Mouse (Mus musculus) liver, adult 2 months (tissue): ENCODE data around the gene Unc45a. TPM values are rescaled to one million over a fixed set of nuclear protein-coding genes. Genes with fewer than 3 reads are reported as not detected.
A peak's percentile ranks its signal among the peaks of the same experiment; 100 is the strongest.

Source experiments
- DNase-seq: peaks from one replicate; pipeline ENCODE4 v3.0.0-alpha.2; 2011; ENCODE audit warnings: low read depth, low spot score; ENCODE audit errors: extremely low read depth
- H3K27ac ChIP-seq: fragments of 200-500 bp; replicated peaks from 2 replicates; pipeline ENCODE4 v1.5.1; 2012; ENCODE audit warnings: low read depth, mild to moderate bottlenecking, control low read depth, inconsistent platforms, low read length; ENCODE audit not compliant: insufficient read depth
- H3K27me3 ChIP-seq: fragments of 200-500 bp; 2 replicates; pipeline ENCODE4 v1.6.1; 2012; ENCODE audit warnings: mild to moderate bottlenecking, moderate library complexity, low read length, inconsistent platforms; ENCODE audit not compliant: control insufficient read depth, insufficient read depth
- H3K36me3 ChIP-seq: fragments of 200-500 bp; 2 replicates; pipeline ENCODE4 v1.6.1; 2012; ENCODE audit warnings: low read length, inconsistent platforms; ENCODE audit not compliant: control insufficient read depth, insufficient read depth
- H3K4me1 ChIP-seq: fragments of 200-500 bp; 2 replicates; pipeline ENCODE4 v1.6.1; 2011; ENCODE audit warnings: low read length; ENCODE audit not compliant: control insufficient read depth, insufficient read depth
- H3K4me3 ChIP-seq: fragments of 200-500 bp; 2 replicates; pipeline ENCODE4 v1.5.1; 2011; ENCODE audit warnings: low read depth, mild to moderate bottlenecking, control low read depth, low read length, moderate library complexity; ENCODE audit not compliant: insufficient read depth
- H3K79me2 ChIP-seq: fragments of 200-500 bp; 2 replicates; pipeline ENCODE4 v1.6.1; 2012; ENCODE audit warnings: inconsistent platforms, mild to moderate bottlenecking, low read length, moderate library complexity; ENCODE audit not compliant: control insufficient read depth, insufficient read depth
- H3K9ac ChIP-seq: fragments of 200-500 bp; 2 replicates; pipeline ENCODE4 v1.6.1; 2012; ENCODE audit warnings: low read depth, mild to moderate bottlenecking, control low read depth, inconsistent platforms, low read length
- CTCF ChIP-seq: fragments of 200-500 bp; IDR thresholded peaks from 2 replicates; pipeline ENCODE4 v1.5.1; 2011; ENCODE audit warnings: low read depth, low read length, control low read depth
- POLR2A ChIP-seq: fragments of 200-500 bp; IDR thresholded peaks from 2 replicates; pipeline ENCODE4 v1.6.1; 2011; ENCODE audit warnings: low read length, control low read depth; ENCODE audit not compliant: insufficient read depth; ENCODE audit errors: extremely low read depth
- WGBS: fragments of 180-500 bp; shearing (Covaris S2); methylation state at CpG from one replicate; pipeline ENCODE4 v1.1.7; 2018; 5-methylcytosine and 5-hydroxymethylcytosine counted together
- polyA plus RNA-seq: library from polyadenylated mRNA; depleted of rRNA; stranded (reverse); fragments of >200 nt; gene quantifications from 2 replicates; pipeline ENCODE4 v1.2.3, GENCODE M21; 2012
- total RNA-seq: library from RNA; depleted of rRNA; stranded (reverse); fragments of >200 nt; gene quantifications from 2 replicates; pipeline ENCODE4 v1.2.3, GENCODE M21; 2014

Unc45a gene
- total and polyA plus RNA-seq, 2 experiments, result 8.6 to 21.5 TPM

DNA sequence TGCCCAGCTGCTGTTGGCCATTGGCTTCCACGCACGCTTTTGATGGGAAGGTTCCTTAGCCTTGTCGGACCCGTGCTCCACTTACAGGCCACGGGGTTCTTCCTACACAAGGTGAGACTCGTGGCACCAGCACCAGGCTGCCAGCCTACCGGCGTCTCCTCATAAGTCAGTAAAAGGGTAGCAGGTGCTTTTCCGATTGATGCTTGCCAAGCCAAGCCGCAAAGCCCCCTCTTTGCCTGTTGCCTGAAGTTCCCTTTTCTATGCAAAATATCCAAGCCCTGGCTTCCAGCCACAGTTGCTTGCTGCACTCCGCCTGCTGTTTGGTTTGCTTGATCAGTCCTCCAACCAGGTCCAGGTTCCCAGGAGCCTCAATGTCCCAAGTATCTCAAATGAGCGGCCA lies 33.0 kb upstream of the Unc45a start:
- no peak for DNase-seq
- H3K79me2 ChIP-seq, result no peaks in the 10 kb centered on the region
- H3K36me3 ChIP-seq, result no peaks in the 10 kb centered on the region; the same call in 1 of the 2 replicates
- no peak overlapping the region for H3K9ac ChIP-seq
- no peak overlapping the region for H3K27ac ChIP-seq
- no peaks in the 10 kb centered on the region for H3K27me3 ChIP-seq
- no peak overlapping the region for H3K4me3 ChIP-seq
- TF ChIP-seq POLR2A (no peak), CTCF (no peak)
- WGBS, result 92% methylated on average over 12 of the region's 12 CpGs
- H3K4me1 ChIP-seq, result peaks cover 6% of the 10 kb centered on the region

DNA sequence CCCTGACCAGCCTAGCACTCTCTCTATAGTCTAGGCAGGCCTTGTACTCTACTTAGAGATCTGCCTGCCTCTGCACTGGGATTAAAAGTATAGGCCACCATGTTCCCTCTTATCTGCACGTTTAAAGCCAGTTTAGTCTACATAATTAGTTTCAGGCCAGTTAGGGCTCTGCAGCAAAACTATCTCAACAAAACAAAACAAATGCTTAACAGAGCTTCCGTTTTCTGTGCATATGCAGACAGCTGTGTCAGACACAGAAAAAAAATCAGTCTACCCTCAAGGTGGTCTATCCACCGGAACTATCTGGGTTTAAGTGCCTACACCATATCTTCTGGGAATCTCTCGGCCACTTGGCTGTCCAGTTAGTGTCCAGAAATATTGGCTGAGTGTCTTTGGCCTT lies 32.5 kb upstream of the Unc45a start:
- 81% methylated on average over 4 of the region's 4 CpGs for WGBS
- no peaks in the 10 kb centered on the region for H3K27me3 ChIP-seq
- H3K79me2 ChIP-seq, result no peaks in the 10 kb centered on the region
- H3K4me1 ChIP-seq, result peaks cover 6% of the 10 kb centered on the region
- no peak overlapping the region for H3K27ac ChIP-seq
- TF ChIP-seq CTCF, result no peak
- TF ChIP-seq POLR2A, result no peak
- no peak overlapping the region for H3K9ac ChIP-seq
- no peaks in the 10 kb centered on the region for H3K36me3 ChIP-seq
- H3K4me3 ChIP-seq, result no peak overlapping the region
- DNase-seq, result no peak

DNA sequence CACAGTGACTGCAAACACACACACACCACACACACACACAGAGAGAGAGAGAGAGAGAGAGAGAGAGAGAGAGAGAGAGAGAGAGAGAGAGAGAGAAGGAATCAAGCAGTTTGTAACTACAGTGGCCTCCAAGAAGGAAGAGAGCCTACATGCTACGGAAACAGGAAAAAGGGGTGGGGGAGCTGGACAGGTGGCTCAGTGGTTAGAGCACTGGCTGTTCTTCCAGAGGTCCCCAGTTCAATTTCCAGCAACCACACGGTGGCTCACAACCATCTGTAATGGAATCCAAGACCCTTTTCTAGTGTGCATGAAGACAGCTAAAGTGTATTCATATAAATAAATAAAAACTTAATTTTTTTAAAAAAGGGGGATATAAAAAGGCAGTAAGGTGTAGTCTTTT lies 31.9 kb upstream of the Unc45a start:
- Histone ChIP-seq H3K4me1 (peaks cover 6% of the 10 kb centered on the region), H3K36me3 (no peaks in the 10 kb centered on the region), H3K27me3 (no peaks in the 10 kb centered on the region), H3K4me3 (no peak overlapping the region), H3K79me2 (no peaks in the 10 kb centered on the region), H3K9ac (no peak overlapping the region), H3K27ac (no peak overlapping the region)
- DNase-seq, result no peak
- WGBS, result 63% methylated on average over 2 of the region's 2 CpGs
- no peak for TF ChIP-seq CTCF
- TF ChIP-seq POLR2A, result no peak

DNA sequence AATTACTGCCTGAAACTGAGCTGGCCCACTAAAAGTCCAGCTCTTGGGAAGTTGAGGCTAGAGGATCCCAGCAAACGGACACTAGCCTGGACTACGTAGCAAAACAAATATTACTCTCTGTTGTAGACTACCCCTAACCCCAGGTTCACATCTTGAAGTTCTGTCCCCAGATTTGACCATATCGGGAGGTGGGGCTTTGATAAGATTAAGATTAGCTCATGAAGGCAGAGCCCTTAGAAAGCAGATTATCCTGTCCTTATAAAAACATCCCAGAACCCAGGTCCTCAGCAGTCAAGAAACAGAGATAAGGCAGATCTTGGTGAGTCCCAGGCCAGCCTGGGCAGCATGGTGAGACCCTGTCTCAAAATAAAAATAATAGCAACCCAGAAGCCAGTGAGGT lies 31.4 kb upstream of the Unc45a start:
- H3K27me3 ChIP-seq, result no peaks in the 10 kb centered on the region
- H3K27ac ChIP-seq, result no peak overlapping the region
- H3K9ac ChIP-seq, result no peak overlapping the region
- H3K36me3 ChIP-seq, result no peaks in the 10 kb centered on the region
- no peak for TF ChIP-seq POLR2A
- TF ChIP-seq CTCF, result no peak
- H3K79me2 ChIP-seq, result no peaks in the 10 kb centered on the region
- DNase-seq, result no peak
- no peak overlapping the region for H3K4me3 ChIP-seq
- H3K4me1 ChIP-seq, result peaks cover 6% of the 10 kb centered on the region
- 91% methylated on average over 3 of the region's 3 CpGs for WGBS

DNA sequence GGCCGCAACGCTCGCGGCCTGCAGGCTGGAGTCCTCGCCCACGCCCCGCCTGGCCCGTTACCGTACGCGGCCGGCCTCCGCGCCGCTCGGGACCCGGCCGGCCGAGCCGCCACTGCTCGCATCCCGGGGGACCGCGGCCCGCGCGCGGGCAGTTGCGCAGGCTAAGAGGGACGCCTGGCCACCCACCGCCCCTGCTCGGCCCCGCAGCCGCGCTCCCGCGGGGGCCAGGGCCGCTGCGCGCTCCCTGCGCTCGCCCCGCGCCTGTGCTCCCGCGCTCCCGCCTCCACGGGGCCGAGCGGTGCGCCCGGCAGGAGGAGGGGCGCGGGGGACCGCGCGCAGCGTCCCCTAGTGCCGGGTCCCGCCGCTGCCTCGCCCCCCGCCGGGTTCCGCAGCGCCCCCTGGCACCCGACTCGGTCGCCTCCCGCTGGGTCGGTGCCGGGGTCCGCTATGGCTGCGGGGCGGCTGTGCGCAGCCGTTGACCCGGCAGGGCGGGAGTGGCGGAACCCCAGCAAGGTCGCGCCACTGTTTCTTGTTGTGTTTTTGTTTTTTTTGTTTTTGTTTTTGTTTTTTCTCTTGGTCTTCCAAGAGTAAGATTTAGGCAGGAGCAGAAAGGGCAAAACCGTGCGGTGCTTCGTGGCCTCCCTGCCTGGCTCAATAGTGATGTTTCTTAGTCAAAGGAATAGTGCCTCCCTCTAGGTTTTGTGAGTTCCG lies 30.4 kb upstream of the Unc45a start, which contains the start of gene Man2a2:
TSS of gene Man2a2 (minus strand) at position 335 of the 711 bp plus-strand sequence.
- peaks cover 4% of the 10 kb centered on the region; the same call in 1 of the 2 replicates for H3K36me3 ChIP-seq
- peak within 1 kb of the TSS; percentile 61 for H3K4me3 ChIP-seq
- no peak for DNase-seq
- peaks cover 6% of the 10 kb centered on the region for H3K4me1 ChIP-seq
- 1% methylated on average over 82 of the region's 86 CpGs for WGBS
- H3K27ac ChIP-seq, result peak within 1 kb of the TSS; percentile 35
- peak within 1 kb of the TSS; percentile 69 for H3K9ac ChIP-seq
- H3K27me3 ChIP-seq, result no peaks in the 10 kb centered on the region
- H3K79me2 ChIP-seq, result no peaks in the 10 kb centered on the region
- TF ChIP-seq POLR2A (no peak), CTCF (peak; percentile 68)

DNA sequence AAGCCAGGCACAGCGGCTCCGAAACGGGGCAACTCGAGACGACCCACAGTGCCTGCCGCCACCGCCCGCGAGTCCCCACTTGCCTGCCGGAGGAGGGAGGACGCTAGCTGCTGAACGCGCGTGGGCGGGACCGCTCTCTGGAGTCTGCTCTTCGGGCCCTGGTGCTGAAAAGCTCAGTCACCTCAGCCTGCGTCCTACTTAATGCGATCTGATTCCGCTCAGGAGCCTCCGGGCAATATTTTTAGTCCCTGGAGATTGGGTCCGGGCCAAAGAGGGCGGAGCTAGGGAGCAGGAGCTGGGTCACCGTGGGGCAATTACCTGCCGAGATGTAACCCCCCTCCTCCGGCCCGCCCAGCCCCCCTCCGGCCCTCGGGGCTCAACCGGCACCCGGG lies 29.8 kb upstream of the Unc45a start:
- no peak for TF ChIP-seq CTCF
- peak; percentile 23; the same call in 1 of the 2 replicates for TF ChIP-seq POLR2A
- Histone ChIP-seq H3K4me3 (peak overlapping the region; percentile 61), H3K4me1 (peaks cover 6% of the 10 kb centered on the region), H3K79me2 (no peaks in the 10 kb centered on the region), H3K36me3 (peaks cover 4% of the 10 kb centered on the region; the same call in 1 of the 2 replicates), H3K27me3 (no peaks in the 10 kb centered on the region), H3K27ac (peak overlapping the region; percentile 35), H3K9ac (peak overlapping the region; percentile 69)
- 1% methylated on average over 31 of the region's 31 CpGs for WGBS
- DNase-seq, result peak; percentile 78
